Mouse (Mus musculus): ENCODE results near the gene Ankrd39.

The Ankrd39 gene

GRCm38 (mm10) chr1:36546888-36547471 lies at the start of gene Ankrd39:
Gene Ankrd39, minus strand, starts transcription at chr1:36547445.
- peak; percentile 97 for DNase-seq (ENCODE audit: low read depth, low spot score)

- no peak for DNase-seq (ENCODE audit: low read depth, low spot score)
Measured at GRCm38 (mm10) chr1:36596114-36596513, 48.9 kb upstream of the Ankrd39 start.

- DNase-seq (ENCODE audit: low read depth, low spot score) = no peak
Measured at GRCm38 (mm10) chr1:36595167-36595931, 48.1 kb upstream of the Ankrd39 start.

DNA sequence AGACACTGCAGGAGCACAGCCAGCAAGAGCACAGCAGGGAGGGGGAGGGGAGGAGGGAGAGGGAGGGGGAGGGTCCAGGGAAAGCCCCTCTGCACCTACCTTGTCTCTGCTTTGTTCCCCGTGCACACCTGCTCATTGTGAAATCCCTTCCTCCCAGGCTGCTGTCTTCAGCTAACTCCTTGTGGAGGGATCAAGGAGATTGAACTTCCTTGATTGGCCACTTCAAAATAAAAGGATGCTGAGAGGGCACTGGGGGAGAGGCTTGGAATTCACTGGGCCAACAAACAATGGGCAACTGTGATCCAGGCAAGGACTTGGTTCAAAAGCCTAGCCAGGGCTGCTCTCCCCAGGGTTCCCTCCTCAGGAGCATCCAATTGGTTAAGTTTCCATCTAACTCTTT lies 45.9 kb upstream of the Ankrd39 start:
- DNase-seq (ENCODE audit: low read depth, low spot score) = no peak

- no peak for DNase-seq (ENCODE audit: low read depth, low spot score)
Measured at GRCm38 (mm10) chr1:36591408-36591807, 44.2 kb upstream of the Ankrd39 start.

GRCm38 (mm10) chr1:36590664-36591063 lies 43.4 kb upstream of the Ankrd39 start:
- DNase-seq (ENCODE audit: low read depth, low spot score) = no peak

GRCm38 (mm10) chr1:36589486-36589885 lies 42.2 kb upstream of the Ankrd39 start:
- DNase-seq (ENCODE audit: low read depth, low spot score) = no peak

DNA sequence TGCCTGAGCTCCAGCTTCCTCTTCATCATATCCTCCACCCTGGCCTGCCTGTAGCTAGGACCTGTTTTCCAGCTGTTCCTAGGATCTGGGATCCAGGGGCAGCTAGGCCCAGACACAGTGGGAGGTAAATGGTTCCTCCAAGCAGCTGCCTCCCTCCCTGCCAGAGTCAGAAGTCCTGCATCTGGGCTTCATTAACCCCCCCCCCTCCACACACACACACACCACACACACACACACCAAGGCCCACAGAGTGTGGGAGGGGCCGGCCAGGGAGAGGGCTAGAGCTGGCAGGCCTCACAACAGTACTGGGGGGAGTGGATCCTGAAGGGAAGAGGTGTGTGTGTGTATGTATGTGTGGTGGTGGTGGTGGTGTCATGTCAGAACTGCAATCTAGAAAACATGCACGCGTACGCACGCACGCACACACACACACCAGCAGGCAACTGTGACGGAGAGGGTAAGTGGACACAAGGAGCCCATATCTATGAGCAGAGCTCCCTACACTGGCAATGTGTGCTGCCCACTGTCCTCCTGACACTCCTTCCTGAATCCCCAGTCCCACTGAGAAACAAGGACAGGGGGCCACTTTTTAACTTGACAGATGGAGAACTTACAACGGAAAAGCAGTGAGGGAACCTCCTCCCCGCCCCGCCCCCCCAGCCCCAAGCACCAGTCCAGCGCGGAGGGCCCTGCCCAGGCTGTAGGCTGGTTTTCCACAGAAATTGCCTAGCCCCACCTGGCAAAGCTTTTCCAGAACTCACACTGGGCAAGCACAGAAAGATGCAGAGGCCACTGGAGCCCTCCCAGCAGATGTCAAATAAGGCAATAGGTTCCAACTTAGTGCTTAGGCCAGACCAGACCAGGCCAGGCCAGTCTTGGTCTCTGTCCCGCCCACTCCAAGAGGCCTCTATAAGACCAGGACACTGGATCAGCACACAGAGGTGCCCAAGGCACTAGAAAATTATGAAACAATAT lies 41.5 kb upstream of the Ankrd39 start:
- no peak for DNase-seq (ENCODE audit: low read depth, low spot score)

DNA sequence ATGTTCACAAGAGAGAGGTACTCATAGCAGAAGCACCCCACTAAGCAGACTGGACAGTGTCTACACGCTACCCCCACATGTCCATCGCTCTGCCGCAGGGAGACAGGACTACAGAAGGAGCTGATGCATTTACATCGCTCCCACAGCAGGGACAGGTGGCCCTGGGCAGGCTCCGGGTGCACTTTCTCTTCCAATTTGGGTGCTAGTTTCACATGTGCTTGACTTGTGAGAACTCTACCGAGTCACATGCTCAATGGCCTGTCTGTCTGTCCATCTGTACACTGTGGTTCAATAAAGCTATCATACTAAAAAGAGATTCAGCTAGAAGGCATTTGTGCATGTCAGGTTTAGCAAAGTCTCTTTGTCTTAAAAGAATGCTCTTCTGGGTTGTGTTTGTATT lies 40.6 kb upstream of the Ankrd39 start:
- no peak for DNase-seq (ENCODE audit: low read depth, low spot score)

GRCm38 (mm10) chr1:36586288-36586687 lies 39.0 kb upstream of the Ankrd39 start:
- no peak for DNase-seq (ENCODE audit: low read depth, low spot score)

DNA sequence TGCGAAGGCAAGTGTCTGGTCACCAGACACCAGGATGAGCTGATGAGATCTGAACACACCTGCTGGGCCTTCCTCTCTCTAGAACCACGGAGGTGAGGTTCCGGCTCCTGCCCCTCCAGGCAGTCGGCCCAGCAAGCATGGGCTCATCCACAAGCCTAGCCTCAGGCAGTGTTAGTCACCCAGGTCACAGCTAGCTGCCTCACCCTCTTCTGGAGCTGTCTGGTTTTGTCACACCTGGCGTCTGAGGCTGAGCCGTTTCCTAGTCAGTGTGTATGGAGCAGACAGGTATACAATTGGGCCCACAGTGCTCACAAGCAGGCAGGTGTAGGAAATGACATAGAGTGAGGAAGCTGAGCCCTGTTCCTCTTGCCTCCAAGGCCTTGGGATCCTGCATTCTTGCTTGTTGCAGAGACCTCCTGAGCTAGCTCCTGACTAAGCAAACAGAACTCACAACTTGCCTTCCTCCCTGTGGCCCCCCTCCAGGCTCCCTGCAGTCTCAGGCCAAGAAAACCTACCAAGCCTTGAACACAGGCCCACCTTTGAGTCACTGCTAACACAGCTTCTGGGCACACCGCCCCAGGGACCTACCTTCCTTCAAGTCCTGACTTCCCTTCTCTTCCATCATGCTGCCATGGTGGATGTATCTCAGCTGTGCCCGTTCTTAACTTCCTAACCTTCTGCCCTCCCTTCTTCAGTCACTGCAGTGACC lies 36.3 kb upstream of the Ankrd39 start:
- no peak for DNase-seq (ENCODE audit: low read depth, low spot score)

- no peak for DNase-seq (ENCODE audit: low read depth, low spot score)
Measured at GRCm38 (mm10) chr1:36582211-36582610, 35.0 kb upstream of the Ankrd39 start.

GRCm38 (mm10) chr1:36581260-36581659 lies 34.0 kb upstream of the Ankrd39 start:
- DNase-seq (ENCODE audit: low read depth, low spot score) = no peak

GRCm38 (mm10) chr1:36580384-36581207 lies 33.4 kb upstream of the Ankrd39 start:
- no peak for DNase-seq (ENCODE audit: low read depth, low spot score)

GRCm38 (mm10) chr1:36579974-36580383 lies 32.7 kb upstream of the Ankrd39 start:
- DNase-seq (ENCODE audit: low read depth, low spot score) = no peak

GRCm38 (mm10) chr1:36576991-36577675 lies 29.9 kb upstream of the Ankrd39 start:
- no peak for DNase-seq (ENCODE audit: low read depth, low spot score)

DNA sequence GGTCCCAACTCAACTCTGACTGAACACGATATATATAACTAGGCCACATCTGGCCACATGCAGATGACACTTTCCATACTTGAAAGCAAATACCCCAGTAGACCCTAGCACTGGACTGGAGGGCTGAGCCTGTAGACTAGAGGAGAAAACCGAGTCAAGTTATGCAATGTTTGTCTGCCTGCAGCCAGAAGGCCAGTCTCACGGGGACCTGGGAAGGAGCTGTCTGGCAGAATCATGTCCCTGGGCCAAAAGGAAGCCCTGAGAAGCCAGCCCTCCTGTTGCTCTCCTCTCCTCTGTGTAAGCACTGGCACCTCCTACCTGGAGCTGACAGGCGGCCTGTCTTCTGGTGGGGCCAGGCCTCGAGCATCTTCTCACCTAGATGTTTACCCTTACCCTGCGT lies 28.1 kb upstream of the Ankrd39 start:
- DNase-seq (ENCODE audit: low read depth, low spot score) = no peak

- DNase-seq (ENCODE audit: low read depth, low spot score) = no peak
Measured at GRCm38 (mm10) chr1:36574196-36574955, 27.1 kb upstream of the Ankrd39 start.

GRCm38 (mm10) chr1:36573524-36573923 lies 26.3 kb upstream of the Ankrd39 start:
- DNase-seq (ENCODE audit: low read depth, low spot score) = no peak

Data from CD4-positive, CD25-positive, alpha-beta regulatory T cell, adult 2 months (primary cell).